Mouse (Mus musculus) erythroblast, embryonic 14.5 days (primary cell): ENCODE results near the gene Pgp. TPM values are rescaled to one million over a fixed set of nuclear protein-coding genes. Genes with fewer than 3 reads are reported as not detected.
"Not testable (repeated sequence)": the region's sequence is repeated elsewhere in the genome, so short reads cannot be mapped to it uniquely, and the experiment has no call there.

Source experiments
- H3K27me3 ChIP-seq: 2 replicates; pipeline ENCODE4 v1.6.1; 2012; ENCODE audit warnings: inconsistent platforms; ENCODE audit not compliant: control insufficient read depth
- H3K36me3 ChIP-seq: 2 replicates; pipeline ENCODE4 v1.6.1; 2012; ENCODE audit warnings: mild to moderate bottlenecking, inconsistent platforms; ENCODE audit not compliant: control insufficient read depth
- H3K4me1 ChIP-seq: 2 replicates; pipeline ENCODE4 v1.6.1; 2012; ENCODE audit warnings: inconsistent platforms; ENCODE audit not compliant: control insufficient read depth
- H3K4me3 ChIP-seq: replicated peaks from 2 replicates; pipeline ENCODE3; 2012; ENCODE audit warnings: moderate library complexity, mild to moderate bottlenecking, inconsistent platforms
- H3K9me3 ChIP-seq: 2 replicates; pipeline ENCODE4 v1.6.1; 2012; ENCODE audit warnings: low read length, inconsistent platforms, mixed read lengths; ENCODE audit not compliant: control insufficient read depth
- GATA1 ChIP-seq: IDR thresholded peaks from 2 replicates; pipeline ENCODE4 v1.6.1; 2012; ENCODE audit warnings: low read length, inconsistent platforms, mixed read lengths
- TAL1 ChIP-seq: IDR thresholded peaks from 3 replicates; pipeline ENCODE4 v1.6.1; 2012; ENCODE audit warnings: low read length, inconsistent platforms, mixed read lengths
- polyA plus RNA-seq: library from polyadenylated mRNA; stranded (reverse); fragments of >175 nt; gene quantifications from 2 replicates; pipeline ENCODE4 v1.2.3, GENCODE M21; 2012

Gene Pgp
- polyA plus RNA-seq, 1 experiment = 13.0 TPM

- peaks cover 59% of the 10 kb centered on the region for H3K4me1 ChIP-seq
- H3K27me3 ChIP-seq = no peaks in the 10 kb centered on the region
- no peaks in the 10 kb centered on the region for H3K9me3 ChIP-seq
- H3K36me3 ChIP-seq = peaks cover 70% of the 10 kb centered on the region
- peak overlapping the region; percentile 78 for H3K4me3 ChIP-seq
- TF ChIP-seq TAL1 = no peak
- TF ChIP-seq GATA1 = no peak
Measured at GRCm38 (mm10) chr17:24454218-24454755, 15.9 kb upstream of the Pgp start.

DNA sequence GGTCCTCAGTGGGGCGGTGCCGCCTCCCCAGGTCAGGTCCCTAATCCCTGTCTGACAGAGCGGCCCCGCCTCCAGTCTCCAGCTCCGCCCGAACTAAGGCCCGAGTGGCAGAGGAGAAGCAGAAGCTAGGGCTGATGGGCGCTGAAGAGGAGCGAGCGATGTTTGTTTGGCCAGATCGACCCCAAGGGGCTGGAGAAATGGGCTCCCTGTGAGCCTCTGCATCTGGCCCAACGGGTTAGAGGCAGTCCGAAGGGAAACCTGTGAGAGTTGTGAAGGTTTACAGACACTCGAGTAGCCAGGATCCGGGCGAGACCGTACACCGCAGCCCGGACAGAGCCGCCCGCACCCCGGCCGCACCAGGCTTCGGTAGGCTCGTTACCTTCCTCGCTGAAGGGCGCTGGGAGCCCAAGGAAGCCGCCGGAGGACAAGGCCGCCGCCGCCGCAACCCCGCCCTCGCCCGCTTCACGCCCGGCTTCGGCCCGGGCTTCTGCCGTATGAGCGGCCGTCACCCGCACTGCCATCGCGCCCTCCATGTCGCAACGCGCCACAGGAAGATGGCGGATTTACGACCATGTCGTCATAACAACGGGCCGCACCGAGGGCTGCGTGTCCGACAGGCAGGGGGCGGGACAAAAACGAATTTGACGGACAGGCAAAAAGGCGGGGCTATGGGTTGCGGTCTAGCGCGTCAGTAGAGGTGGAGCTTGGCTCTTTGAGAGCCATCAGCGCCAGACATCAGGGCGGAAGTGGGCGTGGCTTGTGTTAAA is 15.3 kb upstream of the Pgp start:
- peaks cover 65% of the 10 kb centered on the region for H3K36me3 ChIP-seq
- H3K9me3 ChIP-seq = no peaks in the 10 kb centered on the region
- peak overlapping the region; percentile 78 for H3K4me3 ChIP-seq
- H3K4me1 ChIP-seq = peaks cover 54% of the 10 kb centered on the region
- no peaks in the 10 kb centered on the region for H3K27me3 ChIP-seq
- TF ChIP-seq TAL1 (peak; percentile 61), GATA1 (no peak; the same call in 1 of the 2 replicates)

DNA sequence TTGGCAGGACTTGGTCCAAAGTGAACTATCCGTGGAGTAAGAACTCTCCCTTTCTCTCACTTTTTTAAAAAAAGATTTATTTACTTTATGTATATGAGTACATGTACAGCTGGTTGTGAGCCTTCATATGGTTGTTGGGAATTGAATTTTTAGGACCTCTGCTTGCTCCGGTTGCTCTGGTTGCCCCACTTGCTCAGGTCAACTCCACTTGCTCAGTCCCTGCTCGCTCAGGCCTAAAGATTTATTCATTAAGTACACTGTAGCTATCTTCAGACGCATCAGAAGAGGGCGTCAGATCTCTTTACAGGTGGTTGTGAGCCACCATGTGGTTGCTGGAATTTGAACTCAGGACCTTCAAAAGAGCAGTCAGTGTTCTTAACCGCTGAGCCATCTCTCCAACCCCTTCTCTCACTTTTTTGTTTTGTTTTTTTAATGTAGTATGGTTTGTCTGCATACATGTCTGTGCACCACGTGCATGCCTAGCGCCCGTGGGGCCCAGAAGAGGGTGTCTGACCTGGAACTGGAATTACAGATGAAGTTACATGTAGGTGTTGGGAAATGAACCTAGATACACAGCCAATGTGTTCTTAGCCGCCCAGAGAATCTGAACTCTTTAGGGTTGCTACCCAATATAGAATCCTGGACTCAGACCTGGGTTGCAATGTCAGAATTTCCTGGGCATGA is 14.5 kb upstream of the Pgp start:
- H3K27me3 ChIP-seq, H3K9me3 ChIP-seq: not testable (repeated sequence)
- peak overlapping the region; percentile 78 for H3K4me3 ChIP-seq
- peaks cover 52% of the 10 kb centered on the region for H3K4me1 ChIP-seq
- H3K36me3 ChIP-seq = peaks cover 58% of the 10 kb centered on the region

DNA sequence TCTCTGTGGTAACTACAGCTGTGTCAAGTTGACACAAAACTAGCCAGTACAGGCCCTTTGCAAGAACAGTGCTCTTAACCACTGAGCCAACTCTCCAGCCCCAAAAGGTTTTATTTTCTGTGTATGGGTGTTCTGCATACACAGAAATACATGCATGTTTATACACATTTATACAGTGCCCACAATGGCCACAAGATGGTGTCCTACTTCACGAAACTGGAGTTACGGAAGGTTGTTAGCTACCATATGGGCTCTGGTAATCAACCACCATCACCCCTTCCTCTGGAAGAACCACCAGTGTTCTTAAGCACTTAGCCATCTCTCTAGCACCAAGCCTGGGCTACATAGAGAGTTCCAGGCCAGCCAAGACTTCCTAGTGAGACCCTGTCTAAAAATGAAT is 8.6 kb upstream of the Pgp start:
- Histone ChIP-seq H3K9me3 (no peaks in the 10 kb centered on the region), H3K36me3 (peaks cover 48% of the 10 kb centered on the region), H3K27me3 (no peaks in the 10 kb centered on the region), H3K4me3 (no peak overlapping the region), H3K4me1 (peaks cover 28% of the 10 kb centered on the region)
- TF ChIP-seq TAL1 (no peak), GATA1 (no peak)

- H3K9me3 ChIP-seq = no peaks in the 10 kb centered on the region
- TF ChIP-seq TAL1 (no peak), GATA1 (no peak)
- H3K4me3 ChIP-seq = no peak overlapping the region
- peaks cover 41% of the 10 kb centered on the region for H3K36me3 ChIP-seq
- peaks cover 23% of the 10 kb centered on the region for H3K4me1 ChIP-seq
- no peaks in the 10 kb centered on the region for H3K27me3 ChIP-seq
Measured at GRCm38 (mm10) chr17:24462932-24463331, 7.3 kb upstream of the Pgp start.

- no peak for TF ChIP-seq GATA1
- no peak for TF ChIP-seq TAL1
- no peak overlapping the region for H3K4me3 ChIP-seq
- H3K9me3 ChIP-seq = no peaks in the 10 kb centered on the region
- peaks cover 27% of the 10 kb centered on the region for H3K4me1 ChIP-seq
- H3K36me3 ChIP-seq = peaks cover 39% of the 10 kb centered on the region
- no peaks in the 10 kb centered on the region for H3K27me3 ChIP-seq
Measured at GRCm38 (mm10) chr17:24463374-24464133, 6.6 kb upstream of the Pgp start.

- Histone ChIP-seq H3K4me1 (peaks cover 44% of the 10 kb centered on the region), H3K36me3 (peaks cover 53% of the 10 kb centered on the region), H3K9me3 (no peaks in the 10 kb centered on the region), H3K4me3 (no peak overlapping the region), H3K27me3 (no peaks in the 10 kb centered on the region)
- TF ChIP-seq TAL1 (no peak), GATA1 (no peak)
Measured at GRCm38 (mm10) chr17:24468636-24469246, 1.5 kb upstream of the Pgp start.

DNA sequence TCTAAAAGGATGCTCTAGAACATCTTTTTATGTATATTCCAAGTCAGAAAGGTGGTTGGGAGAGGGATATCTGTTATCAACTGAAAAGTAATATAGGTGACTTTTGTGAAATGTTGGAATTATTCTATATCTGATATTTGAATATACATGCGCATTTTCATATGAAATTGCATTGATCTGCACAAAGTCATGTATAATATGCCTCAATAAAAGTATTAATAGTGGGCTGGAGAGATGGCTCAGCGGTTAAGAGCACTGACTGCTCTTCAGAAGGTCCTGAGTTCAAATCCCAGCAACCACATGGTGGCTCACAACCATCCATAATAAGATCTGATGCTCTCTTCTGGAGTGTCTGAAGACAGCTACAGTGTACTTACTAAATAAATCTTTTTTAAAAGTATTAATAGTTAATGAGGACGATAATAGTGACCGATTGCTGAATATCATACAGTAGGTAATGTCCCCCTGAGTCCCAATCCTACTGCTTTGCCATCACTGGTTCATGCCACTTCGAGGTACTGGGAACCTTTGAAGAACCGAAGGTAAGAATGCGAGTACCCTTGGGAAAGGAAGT is 769 bp upstream of the Pgp start:
- Histone ChIP-seq H3K27me3 (no peaks in the 10 kb centered on the region), H3K9me3 (no peaks in the 10 kb centered on the region), H3K4me3 (peak overlapping the region; percentile 70), H3K36me3 (peaks cover 59% of the 10 kb centered on the region), H3K4me1 (peaks cover 49% of the 10 kb centered on the region)
- TF ChIP-seq TAL1 (no peak), GATA1 (no peak)
